Mouse (Mus musculus): ENCODE data around the gene Saa3. TPM values are rescaled to one million over a fixed set of nuclear protein-coding genes. Genes with fewer than 3 reads are reported as not detected.
"Not testable (repeated sequence)": the region's sequence is repeated elsewhere in the genome, so short reads cannot be mapped to it uniquely, and the experiment has no call there.

The Saa3 gene
- polyA plus RNA-seq, 1 experiment from 2014 or later = not detected

DNA sequence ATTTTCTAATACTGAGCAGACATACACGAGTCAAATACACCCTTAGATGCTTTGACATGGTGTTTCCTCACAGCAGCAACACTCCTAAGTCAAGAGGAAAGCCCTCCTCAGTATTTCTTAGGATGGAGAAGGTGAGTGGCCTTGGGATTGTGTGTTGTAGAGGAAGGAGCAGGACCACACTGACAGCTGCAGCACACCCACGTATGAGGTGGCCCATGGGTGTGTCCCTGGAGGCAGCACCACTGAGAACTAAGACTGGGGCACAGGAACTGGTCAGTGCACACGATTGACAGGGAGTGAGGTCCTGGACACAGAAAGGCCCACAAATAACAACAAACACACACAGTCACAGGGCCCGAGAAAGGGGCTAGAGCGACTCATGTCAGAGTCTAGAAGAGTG is 24.5 kb upstream of the Saa3 start:
- WGBS = 83% methylated on average over 5 of the region's 5 CpGs
- not testable (repeated sequence) for H3K9ac ChIP-seq (ENCODE audit: low read length); DNase-seq (ENCODE audit: low spot score, missing footprints); ATAC-seq (ENCODE audit: low FRiP score); H3K36me3 ChIP-seq (ENCODE audit: control insufficient read depth, insufficient read depth, low read length); H3K9me3 ChIP-seq (ENCODE audit: control insufficient read depth, low read length); H3K4me1 ChIP-seq (ENCODE audit: control insufficient read depth, insufficient read depth, low read length); H3K27ac ChIP-seq (ENCODE audit: low read depth, low read length); H3K4me3 ChIP-seq (ENCODE audit: low read depth, low read length); H3K27me3 ChIP-seq (ENCODE audit: control insufficient read depth, insufficient read depth, low read length); H3K4me2 ChIP-seq

DNA sequence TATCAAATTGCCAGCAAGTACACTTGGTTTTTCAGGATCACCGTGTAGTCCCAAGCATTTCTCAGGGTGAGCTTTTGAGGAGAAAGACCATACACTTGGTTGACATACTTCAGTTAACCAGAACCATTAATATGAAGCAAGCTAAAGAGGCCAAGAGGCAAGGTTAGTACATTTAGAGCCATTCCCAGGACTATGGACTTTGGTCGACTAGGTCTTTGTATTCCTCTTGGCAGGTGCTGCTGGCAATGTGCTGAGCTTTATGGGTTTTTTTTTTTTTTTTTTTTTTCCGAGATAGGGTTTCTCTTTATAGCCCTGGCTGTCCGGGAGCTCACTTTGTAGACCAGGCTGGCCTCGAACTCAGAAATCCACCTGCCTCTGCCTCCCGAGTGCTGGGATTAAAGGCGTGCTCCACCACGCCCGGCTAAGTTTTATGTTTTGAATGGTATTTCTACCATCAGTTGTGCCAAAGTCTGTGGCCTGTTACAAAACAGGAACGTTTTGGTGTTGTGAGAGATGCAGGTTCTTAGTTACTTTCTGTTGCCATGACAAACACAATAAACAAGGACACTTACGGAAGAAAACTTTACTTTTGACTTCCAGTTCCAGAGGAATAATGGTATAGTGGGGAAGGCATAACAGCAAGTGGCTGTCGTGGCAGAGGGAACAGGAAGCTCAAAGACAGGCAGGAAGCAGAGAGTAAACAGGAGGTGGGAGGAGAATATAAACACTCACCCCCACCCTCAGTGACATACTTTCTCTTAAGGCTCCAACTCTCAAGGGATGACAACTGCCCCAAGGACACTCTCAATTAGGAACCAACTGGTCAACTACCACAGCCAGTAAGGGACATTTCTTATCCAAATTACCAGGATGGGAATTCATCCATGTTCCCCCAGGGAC is 23.3 kb upstream of the Saa3 start:
- no peak for ATAC-seq (ENCODE audit: low FRiP score)
- 87% methylated on average over 12 of the region's 12 CpGs for WGBS

DNA sequence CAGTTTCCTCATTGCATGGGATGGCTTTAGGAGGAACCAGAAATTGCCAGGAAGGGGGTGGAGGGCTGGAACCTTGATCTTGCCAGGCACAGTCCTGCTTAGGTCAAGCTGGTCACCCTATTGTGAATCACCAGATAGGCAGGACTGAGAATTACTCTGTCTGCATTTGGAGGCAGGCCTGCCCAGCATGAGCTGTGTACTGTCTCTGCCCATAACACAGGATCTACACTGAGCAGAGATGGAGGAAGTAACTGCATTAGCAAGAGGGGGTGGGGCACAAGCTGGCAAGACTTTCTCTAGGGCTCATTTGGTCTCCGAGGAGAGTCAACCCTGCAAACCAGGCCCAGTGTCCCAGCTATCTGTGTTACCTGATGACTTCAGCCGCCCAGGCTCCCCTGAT is 19.5 kb upstream of the Saa3 start:
- Histone ChIP-seq H3K27me3 (ENCODE audit: control insufficient read depth, insufficient read depth, low read length) (no peaks in the 10 kb centered on the region), H3K36me3 (ENCODE audit: control insufficient read depth, insufficient read depth, low read length) (no peaks in the 10 kb centered on the region), H3K4me2 (no peak overlapping the region), H3K9me3 (ENCODE audit: control insufficient read depth, low read length) (no peaks in the 10 kb centered on the region), H3K9ac (ENCODE audit: low read length) (no peak overlapping the region), H3K4me1 (ENCODE audit: control insufficient read depth, insufficient read depth, low read length) (no peaks in the 10 kb centered on the region), H3K4me3 (ENCODE audit: low read depth, low read length) (no peak overlapping the region), H3K27ac (ENCODE audit: low read depth, low read length) (no peak overlapping the region)
- 87% methylated on average over 2 of the region's 2 CpGs for WGBS
- DNase-seq (ENCODE audit: low spot score, missing footprints) (no peak), ATAC-seq (ENCODE audit: low FRiP score) (no peak)

More for the DNA sequence above, 23.3 kb upstream of the Saa3 start:
- no peak overlapping the region for H3K27ac ChIP-seq (ENCODE audit: low read depth, low read length)
- no peak overlapping the region for H3K4me2 ChIP-seq
- H3K4me1 ChIP-seq (ENCODE audit: control insufficient read depth, insufficient read depth, low read length) = no peaks in the 10 kb centered on the region
- no peak overlapping the region for H3K4me3 ChIP-seq (ENCODE audit: low read depth, low read length)
- no peaks in the 10 kb centered on the region for H3K9me3 ChIP-seq (ENCODE audit: control insufficient read depth, low read length)
- H3K36me3 ChIP-seq (ENCODE audit: control insufficient read depth, insufficient read depth, low read length) = no peaks in the 10 kb centered on the region
- DNase-seq (ENCODE audit: low spot score, missing footprints) = no peak
- H3K9ac ChIP-seq (ENCODE audit: low read length) = no peak overlapping the region
- H3K27me3 ChIP-seq (ENCODE audit: control insufficient read depth, insufficient read depth, low read length) = no peaks in the 10 kb centered on the region

DNA sequence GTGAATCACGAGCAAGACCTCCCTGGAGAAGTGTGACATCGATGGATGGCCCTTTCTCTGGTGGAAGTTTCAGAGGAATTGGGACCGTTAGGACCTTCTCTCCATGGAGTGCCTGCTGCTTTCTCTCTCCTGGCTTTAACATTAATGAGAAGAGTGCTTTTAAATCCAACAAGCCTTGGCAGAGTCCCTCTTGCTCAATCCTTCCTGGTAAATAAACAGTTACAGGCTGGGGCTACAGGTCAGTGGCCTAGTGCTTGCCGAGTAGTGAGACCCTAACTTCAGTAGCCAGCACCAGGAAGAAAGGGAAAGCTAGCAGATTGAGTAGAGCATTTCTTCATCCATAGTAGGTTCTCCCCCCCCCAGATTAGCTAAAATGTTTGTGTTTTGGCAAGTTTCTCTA is 17.0 kb upstream of the Saa3 start, which contains the start of gene Saa4:
TSS of gene Saa4 (minus strand) at position 146 of the 400 bp plus-strand sequence.
- Histone ChIP-seq H3K4me2 (no peak within 1 kb of the TSS), H3K9me3 (ENCODE audit: control insufficient read depth, low read length) (no peaks in the 10 kb centered on the region), H3K27ac (ENCODE audit: low read depth, low read length) (no peak within 1 kb of the TSS), H3K4me1 (ENCODE audit: control insufficient read depth, insufficient read depth, low read length) (no peaks in the 10 kb centered on the region), H3K4me3 (ENCODE audit: low read depth, low read length) (no peak within 1 kb of the TSS), H3K36me3 (ENCODE audit: control insufficient read depth, insufficient read depth, low read length) (no peaks in the 10 kb centered on the region), H3K27me3 (ENCODE audit: control insufficient read depth, insufficient read depth, low read length) (no peaks in the 10 kb centered on the region), H3K9ac (ENCODE audit: low read length) (no peak within 1 kb of the TSS)
- ATAC-seq (ENCODE audit: low FRiP score) = no peak
- DNase-seq (ENCODE audit: low spot score, missing footprints) = no peak
- WGBS = 88% methylated on average over 4 of the region's 4 CpGs

DNA sequence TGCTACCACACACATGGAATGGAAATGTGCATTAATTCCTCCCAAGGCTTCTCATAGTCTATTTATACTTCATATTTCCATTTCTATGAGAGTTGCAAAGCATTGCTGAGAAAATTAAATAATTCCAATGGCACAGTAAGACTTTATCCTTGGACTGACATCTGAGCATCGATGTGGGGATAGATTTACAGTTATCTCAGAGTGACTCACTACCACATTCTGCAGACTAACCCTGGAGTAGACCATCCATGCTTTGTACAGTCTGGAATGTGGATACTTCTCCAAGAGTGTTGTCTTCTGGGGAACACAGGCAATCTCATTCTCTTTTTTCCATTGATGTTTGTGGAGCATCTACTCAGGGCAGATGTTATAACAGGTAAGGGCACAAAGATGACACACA is 12.1 kb upstream of the Saa3 start:
- DNase-seq (ENCODE audit: low spot score, missing footprints) (no peak), ATAC-seq (ENCODE audit: low FRiP score) (no peak)
- H3K9me3 ChIP-seq (ENCODE audit: control insufficient read depth, low read length) = no peaks in the 10 kb centered on the region
- 93% methylated on average over 1 of the region's 1 CpGs for WGBS
- no peaks in the 10 kb centered on the region for H3K27me3 ChIP-seq (ENCODE audit: control insufficient read depth, insufficient read depth, low read length)
- no peak overlapping the region for H3K4me3 ChIP-seq (ENCODE audit: low read depth, low read length)
- H3K9ac ChIP-seq (ENCODE audit: low read length) = no peak overlapping the region
- H3K4me2 ChIP-seq = no peak overlapping the region
- H3K27ac ChIP-seq (ENCODE audit: low read depth, low read length) = no peak overlapping the region
- H3K4me1 ChIP-seq (ENCODE audit: control insufficient read depth, insufficient read depth, low read length) = no peaks in the 10 kb centered on the region
- no peaks in the 10 kb centered on the region for H3K36me3 ChIP-seq (ENCODE audit: control insufficient read depth, insufficient read depth, low read length)

DNA sequence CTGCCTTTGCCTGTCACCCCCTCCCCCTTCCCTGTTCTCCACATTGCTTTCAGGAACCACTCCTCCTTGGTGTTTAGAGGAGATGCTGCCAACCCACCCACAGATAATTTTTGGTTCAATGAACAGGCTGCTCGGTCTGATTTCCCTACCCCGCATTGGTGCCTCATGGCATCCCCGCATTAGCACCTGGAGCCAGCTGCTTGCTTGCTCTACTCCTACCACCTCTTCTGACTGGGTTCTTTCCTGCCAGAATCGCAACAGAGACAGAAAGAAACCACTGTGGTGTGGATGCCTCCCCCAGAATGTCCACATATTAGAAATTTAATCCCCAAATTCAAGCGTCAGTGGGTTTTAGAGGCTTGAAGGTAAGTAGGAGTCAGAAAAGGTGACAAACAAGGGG is 8.9 kb upstream of the Saa3 start:
- no peak for ATAC-seq (ENCODE audit: low FRiP score)
- Histone ChIP-seq H3K4me2 (no peak overlapping the region), H3K9ac (ENCODE audit: low read length) (no peak overlapping the region), H3K36me3 (ENCODE audit: control insufficient read depth, insufficient read depth, low read length) (no peaks in the 10 kb centered on the region), H3K4me3 (ENCODE audit: low read depth, low read length) (no peak overlapping the region), H3K4me1 (ENCODE audit: control insufficient read depth, insufficient read depth, low read length) (no peaks in the 10 kb centered on the region), H3K27me3 (ENCODE audit: control insufficient read depth, insufficient read depth, low read length) (no peaks in the 10 kb centered on the region), H3K9me3 (ENCODE audit: control insufficient read depth, low read length) (no peaks in the 10 kb centered on the region), H3K27ac (ENCODE audit: low read depth, low read length) (no peak overlapping the region)
- 80% methylated on average over 5 of the region's 5 CpGs for WGBS
- no peak for DNase-seq (ENCODE audit: low spot score, missing footprints)

DNA sequence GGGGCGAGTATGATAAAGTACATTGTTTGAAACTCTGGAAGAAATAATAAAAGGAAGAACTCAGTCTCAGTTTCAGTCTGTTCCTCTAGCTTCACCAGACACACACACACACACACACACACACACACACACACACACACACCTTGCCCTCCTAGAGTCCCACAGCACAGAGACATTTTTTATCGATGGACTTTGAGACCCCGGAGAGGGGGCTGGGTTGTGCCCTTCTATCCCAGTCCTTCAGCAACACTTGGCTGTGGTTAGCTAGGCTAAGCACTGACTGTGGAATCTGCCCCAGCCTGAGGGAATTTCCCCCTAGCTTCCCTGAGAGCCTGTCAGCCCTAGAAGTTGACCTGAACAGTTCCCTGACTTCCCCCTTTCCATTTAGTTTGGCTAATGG is 8.3 kb upstream of the Saa3 start:
- WGBS = 94% methylated on average over 3 of the region's 3 CpGs
- ATAC-seq (ENCODE audit: low FRiP score) = no peak

DNA sequence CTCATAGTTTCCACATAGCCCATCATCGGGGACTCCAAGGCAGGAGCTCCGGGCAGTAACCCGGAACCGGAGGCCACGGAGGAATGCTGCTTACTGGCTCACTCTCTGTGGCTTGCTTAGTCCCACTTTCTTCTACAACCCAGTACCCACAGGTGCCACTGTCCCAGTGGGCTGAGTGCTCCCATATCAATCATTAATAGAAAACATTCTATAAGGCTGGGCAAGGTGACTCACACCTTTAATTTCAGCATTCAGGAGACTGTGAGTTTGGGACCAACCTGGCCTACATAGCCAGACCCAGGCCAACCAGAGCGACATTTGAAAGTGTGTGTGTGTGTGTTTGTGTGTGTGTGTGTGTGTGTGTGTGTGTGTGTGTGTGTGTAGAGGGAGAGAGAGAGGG is 7.9 kb upstream of the Saa3 start:
- H3K27me3 ChIP-seq (ENCODE audit: control insufficient read depth, insufficient read depth, low read length) = no peaks in the 10 kb centered on the region
- H3K4me2 ChIP-seq = no peak overlapping the region
- H3K9me3 ChIP-seq (ENCODE audit: control insufficient read depth, low read length) = no peaks in the 10 kb centered on the region
- no peak overlapping the region for H3K9ac ChIP-seq (ENCODE audit: low read length)
- no peak for ATAC-seq (ENCODE audit: low FRiP score)
- H3K36me3 ChIP-seq (ENCODE audit: control insufficient read depth, insufficient read depth, low read length) = no peaks in the 10 kb centered on the region
- 93% methylated on average over 6 of the region's 6 CpGs for WGBS
- DNase-seq (ENCODE audit: low spot score, missing footprints) = no peak
- no peak overlapping the region for H3K4me3 ChIP-seq (ENCODE audit: low read depth, low read length)
- no peaks in the 10 kb centered on the region for H3K4me1 ChIP-seq (ENCODE audit: control insufficient read depth, insufficient read depth, low read length)
- H3K27ac ChIP-seq (ENCODE audit: low read depth, low read length) = no peak overlapping the region

More for the DNA sequence above, 8.3 kb upstream of the Saa3 start:
- H3K4me3 ChIP-seq (ENCODE audit: low read depth, low read length) = no peak overlapping the region
- no peak overlapping the region for H3K4me2 ChIP-seq
- no peak overlapping the region for H3K27ac ChIP-seq (ENCODE audit: low read depth, low read length)
- H3K9me3 ChIP-seq (ENCODE audit: control insufficient read depth, low read length) = no peaks in the 10 kb centered on the region
- no peak overlapping the region for H3K9ac ChIP-seq (ENCODE audit: low read length)
- no peaks in the 10 kb centered on the region for H3K36me3 ChIP-seq (ENCODE audit: control insufficient read depth, insufficient read depth, low read length)
- no peak for DNase-seq (ENCODE audit: low spot score, missing footprints)
- H3K27me3 ChIP-seq (ENCODE audit: control insufficient read depth, insufficient read depth, low read length) = no peaks in the 10 kb centered on the region
- no peaks in the 10 kb centered on the region for H3K4me1 ChIP-seq (ENCODE audit: control insufficient read depth, insufficient read depth, low read length)

DNA sequence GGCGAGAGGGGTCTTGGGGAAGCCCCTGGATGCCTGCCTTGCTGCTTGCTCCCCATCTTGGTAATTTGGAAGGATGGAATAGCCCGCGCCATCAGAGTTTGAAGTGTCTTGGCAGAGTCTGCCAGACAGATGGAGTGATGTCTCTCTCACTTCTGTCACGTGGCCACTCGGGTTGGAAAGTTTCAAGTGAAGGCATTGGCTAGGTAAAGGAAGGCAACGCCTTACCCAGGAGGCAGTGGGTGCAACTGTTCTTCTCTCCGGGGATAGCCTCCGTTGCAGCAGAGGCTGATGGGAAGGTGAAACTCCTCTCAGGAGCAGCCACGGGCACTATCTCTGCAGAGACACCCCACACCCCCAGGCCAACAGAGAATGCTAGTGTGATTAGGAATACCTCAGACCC is 5.0 kb upstream of the Saa3 start:
- Histone ChIP-seq H3K4me2 (no peak overlapping the region), H3K9ac (ENCODE audit: low read length) (no peak overlapping the region), H3K9me3 (ENCODE audit: control insufficient read depth, low read length) (no peaks in the 10 kb centered on the region), H3K36me3 (ENCODE audit: control insufficient read depth, insufficient read depth, low read length) (no peaks in the 10 kb centered on the region), H3K4me3 (ENCODE audit: low read depth, low read length) (no peak overlapping the region), H3K4me1 (ENCODE audit: control insufficient read depth, insufficient read depth, low read length) (no peaks in the 10 kb centered on the region), H3K27ac (ENCODE audit: low read depth, low read length) (no peak overlapping the region), H3K27me3 (ENCODE audit: control insufficient read depth, insufficient read depth, low read length) (no peaks in the 10 kb centered on the region)
- 77% methylated on average over 9 of the region's 9 CpGs for WGBS
- ATAC-seq (ENCODE audit: low FRiP score) = no peak
- no peak for DNase-seq (ENCODE audit: low spot score, missing footprints)

Data from midbrain, embryonic 11.5 days (tissue).